Mouse (Mus musculus): ENCODE measurements around the gene Syn2. TPM values are rescaled to one million over a fixed set of nuclear protein-coding genes. Genes with fewer than 3 reads are reported as not detected.

Syn2 gene
- polyA plus RNA-seq, 1 experiment from 2014 or later = 0.13 TPM

GRCm38 (mm10) chr6:115293877-115294276 lies 159.2 kb downstream of the Syn2 start:
- 67% methylated on average over 2 of the region's 2 CpGs for WGBS (ENCODE audit: insufficient replicate concordance)
- no peak for ATAC-seq (ENCODE audit: insufficient read depth)
- Histone ChIP-seq H3K4me1 (replicated peaks) (no peaks in the 10 kb centered on the region), H3K9me3 (replicated peaks) (no peaks in the 10 kb centered on the region), H3K27ac (replicated peaks) (no peak overlapping the region), H3K4me2 (no peak overlapping the region), H3K4me3 (replicated peaks) (no peak overlapping the region), H3K9ac (no peak overlapping the region), H3K27me3 (no peaks in the 10 kb centered on the region), H3K36me3 (replicated peaks) (no peaks in the 10 kb centered on the region)

- no peak for ATAC-seq (ENCODE audit: insufficient read depth)
- Histone ChIP-seq H3K9me3 (replicated peaks) (no peaks in the 10 kb centered on the region), H3K4me1 (replicated peaks) (no peaks in the 10 kb centered on the region), H3K27me3 (no peaks in the 10 kb centered on the region), H3K27ac (replicated peaks) (no peak overlapping the region), H3K4me3 (replicated peaks) (no peak overlapping the region), H3K4me2 (no peak overlapping the region), H3K9ac (no peak overlapping the region), H3K36me3 (replicated peaks) (no peaks in the 10 kb centered on the region)
- WGBS (ENCODE audit: insufficient replicate concordance) = 60% methylated on average over 2 of the region's 2 CpGs
Measured at GRCm38 (mm10) chr6:115307134-115307533, 172.4 kb downstream of the Syn2 start.

- no peaks in the 10 kb centered on the region for H3K36me3 ChIP-seq (replicated peaks)
- H3K27me3 ChIP-seq = no peaks in the 10 kb centered on the region
- H3K9me3 ChIP-seq (replicated peaks) = no peaks in the 10 kb centered on the region
- WGBS (ENCODE audit: insufficient replicate concordance) = 73% methylated on average over 12 of the region's 12 CpGs
- no peak overlapping the region for H3K27ac ChIP-seq (replicated peaks)
- no peak overlapping the region for H3K4me2 ChIP-seq
- H3K4me1 ChIP-seq (replicated peaks) = no peaks in the 10 kb centered on the region
- no peak overlapping the region for H3K9ac ChIP-seq
- H3K4me3 ChIP-seq (replicated peaks) = no peak overlapping the region
- no peak for ATAC-seq (ENCODE audit: insufficient read depth)
Measured at GRCm38 (mm10) chr6:115312780-115313179, 178.1 kb downstream of the Syn2 start.

DNA sequence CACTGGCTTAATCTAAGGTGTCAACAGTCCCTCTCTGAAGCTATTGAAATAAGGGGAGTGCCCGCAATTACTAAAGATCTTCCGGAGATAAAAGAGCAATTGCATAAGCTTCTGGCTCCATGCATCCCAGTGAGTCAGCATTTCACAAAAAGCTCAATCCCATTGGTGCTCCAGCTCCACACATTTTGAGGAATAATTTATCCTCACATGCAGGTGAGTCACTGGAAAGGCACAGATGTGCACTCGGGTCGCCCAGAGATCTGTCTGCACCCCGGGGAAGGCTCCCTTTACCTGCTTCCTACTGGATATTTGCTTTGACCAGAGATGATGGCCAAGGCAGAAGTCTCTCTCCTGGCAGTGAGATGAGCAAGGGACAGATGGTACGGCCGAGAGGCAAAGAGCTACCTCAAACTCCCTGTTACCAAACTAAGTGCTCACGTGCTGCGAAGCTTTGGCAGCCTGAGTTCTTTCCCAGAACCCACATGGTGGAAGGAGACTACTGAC lies 178.6 kb downstream of the Syn2 start:
- no peaks in the 10 kb centered on the region for H3K36me3 ChIP-seq (replicated peaks)
- no peak overlapping the region for H3K4me3 ChIP-seq (replicated peaks)
- no peak for ATAC-seq (ENCODE audit: insufficient read depth)
- WGBS (ENCODE audit: insufficient replicate concordance) = 58% methylated on average over 9 of the region's 9 CpGs
- H3K27me3 ChIP-seq = no peaks in the 10 kb centered on the region
- H3K4me2 ChIP-seq = no peak overlapping the region
- H3K27ac ChIP-seq (replicated peaks) = no peak overlapping the region
- no peak overlapping the region for H3K9ac ChIP-seq
- H3K9me3 ChIP-seq (replicated peaks) = no peaks in the 10 kb centered on the region
- H3K4me1 ChIP-seq (replicated peaks) = no peaks in the 10 kb centered on the region

DNA sequence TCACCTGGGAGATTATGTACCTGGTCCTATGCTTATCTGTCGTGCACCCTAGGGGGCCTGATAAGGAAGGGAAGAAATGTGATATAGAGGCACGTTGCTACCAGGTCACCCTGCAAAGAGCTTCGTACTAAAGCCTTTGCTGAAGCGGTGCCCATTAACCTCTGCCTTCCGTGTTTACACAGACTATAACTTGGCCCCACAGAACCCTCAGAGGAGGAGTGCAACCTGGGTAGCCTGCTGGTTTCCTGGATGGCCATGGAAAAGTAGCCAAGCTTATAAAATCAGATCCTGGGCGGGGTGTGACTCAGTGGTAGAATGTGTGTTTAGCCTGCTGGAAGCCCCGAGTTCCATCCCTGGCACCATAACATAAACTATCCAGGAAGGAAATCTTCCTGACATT lies 179.2 kb downstream of the Syn2 start:
- ATAC-seq (ENCODE audit: insufficient read depth) = no peak
- WGBS (ENCODE audit: insufficient replicate concordance) = 49% methylated on average over 7 of the region's 7 CpGs

GRCm38 (mm10) chr6:115315770-115316169 lies 181.1 kb downstream of the Syn2 start:
- Histone ChIP-seq H3K9ac (no peak overlapping the region), H3K4me1 (replicated peaks) (no peaks in the 10 kb centered on the region), H3K36me3 (replicated peaks) (no peaks in the 10 kb centered on the region), H3K27ac (replicated peaks) (no peak overlapping the region), H3K9me3 (replicated peaks) (no peaks in the 10 kb centered on the region), H3K4me3 (replicated peaks) (no peak overlapping the region), H3K27me3 (no peaks in the 10 kb centered on the region), H3K4me2 (no peak overlapping the region)
- 59% methylated on average over 4 of the region's 4 CpGs for WGBS (ENCODE audit: insufficient replicate concordance)
- no peak for ATAC-seq (ENCODE audit: insufficient read depth)

More for the DNA sequence above, 179.2 kb downstream of the Syn2 start:
- Histone ChIP-seq H3K4me2 (no peak overlapping the region), H3K27me3 (no peaks in the 10 kb centered on the region), H3K9ac (no peak overlapping the region), H3K4me1 (replicated peaks) (no peaks in the 10 kb centered on the region), H3K4me3 (replicated peaks) (no peak overlapping the region), H3K27ac (replicated peaks) (no peak overlapping the region), H3K9me3 (replicated peaks) (no peaks in the 10 kb centered on the region), H3K36me3 (replicated peaks) (no peaks in the 10 kb centered on the region)

- Histone ChIP-seq H3K9me3 (replicated peaks) (no peaks in the 10 kb centered on the region), H3K36me3 (replicated peaks) (no peaks in the 10 kb centered on the region), H3K27ac (replicated peaks) (no peak overlapping the region), H3K4me2 (no peak overlapping the region), H3K4me3 (replicated peaks) (no peak overlapping the region), H3K27me3 (no peaks in the 10 kb centered on the region), H3K9ac (no peak overlapping the region), H3K4me1 (replicated peaks) (no peaks in the 10 kb centered on the region)
- 65% methylated on average over 11 of the region's 11 CpGs for WGBS (ENCODE audit: insufficient replicate concordance)
- ATAC-seq (ENCODE audit: insufficient read depth) = no peak
Measured at GRCm38 (mm10) chr6:115316811-115317221, 182.1 kb downstream of the Syn2 start.

GRCm38 (mm10) chr6:115318811-115319210 lies 184.1 kb downstream of the Syn2 start:
- WGBS (ENCODE audit: insufficient replicate concordance) = 62% methylated on average over 6 of the region's 6 CpGs
- no peaks in the 10 kb centered on the region for H3K9me3 ChIP-seq (replicated peaks)
- no peaks in the 10 kb centered on the region for H3K4me1 ChIP-seq (replicated peaks)
- no peak overlapping the region for H3K4me2 ChIP-seq
- H3K9ac ChIP-seq = no peak overlapping the region
- H3K36me3 ChIP-seq (replicated peaks) = no peaks in the 10 kb centered on the region
- no peak overlapping the region for H3K4me3 ChIP-seq (replicated peaks)
- H3K27ac ChIP-seq (replicated peaks) = no peak overlapping the region
- no peak for ATAC-seq (ENCODE audit: insufficient read depth)
- no peaks in the 10 kb centered on the region for H3K27me3 ChIP-seq

DNA sequence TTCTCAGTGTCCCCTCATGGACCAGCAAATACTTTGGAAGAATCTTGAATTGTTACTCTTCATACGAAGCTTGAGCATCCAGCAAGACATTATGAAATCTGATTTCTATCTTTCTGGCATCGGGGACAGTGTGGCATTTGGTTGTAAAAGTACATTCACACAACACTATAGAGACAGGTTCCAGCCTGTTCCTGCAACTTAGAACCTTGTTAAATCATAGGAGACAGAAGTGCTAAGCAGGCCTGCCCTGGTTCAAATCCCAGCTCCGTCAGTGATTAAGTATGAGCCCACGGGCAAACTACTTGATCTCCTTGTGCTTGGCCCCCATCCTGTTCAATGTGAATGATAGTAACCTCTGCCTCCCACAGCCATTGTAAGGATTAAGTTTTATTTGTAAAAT lies 185.0 kb downstream of the Syn2 start:
- Histone ChIP-seq H3K9ac (no peak overlapping the region), H3K9me3 (replicated peaks) (no peaks in the 10 kb centered on the region), H3K27ac (replicated peaks) (no peak overlapping the region), H3K4me2 (no peak overlapping the region), H3K36me3 (replicated peaks) (no peaks in the 10 kb centered on the region), H3K27me3 (no peaks in the 10 kb centered on the region), H3K4me3 (replicated peaks) (no peak overlapping the region), H3K4me1 (replicated peaks) (no peaks in the 10 kb centered on the region)
- WGBS (ENCODE audit: insufficient replicate concordance) = 61% methylated on average over 4 of the region's 4 CpGs
- no peak for ATAC-seq (ENCODE audit: insufficient read depth)

GRCm38 (mm10) chr6:115320927-115321714 lies 186.4 kb downstream of the Syn2 start:
- no peaks in the 10 kb centered on the region for H3K4me1 ChIP-seq (replicated peaks)
- 41% methylated on average over 8 of the region's 8 CpGs for WGBS (ENCODE audit: insufficient replicate concordance)
- ATAC-seq (ENCODE audit: insufficient read depth) = no peak
- H3K27ac ChIP-seq (replicated peaks) = no peak overlapping the region
- H3K36me3 ChIP-seq (replicated peaks) = no peaks in the 10 kb centered on the region
- no peak overlapping the region for H3K9ac ChIP-seq
- H3K4me3 ChIP-seq (replicated peaks) = no peak overlapping the region
- no peaks in the 10 kb centered on the region for H3K9me3 ChIP-seq (replicated peaks)
- H3K27me3 ChIP-seq = no peaks in the 10 kb centered on the region
- no peak overlapping the region for H3K4me2 ChIP-seq

- no peak overlapping the region for H3K4me2 ChIP-seq
- H3K4me1 ChIP-seq (replicated peaks) = no peaks in the 10 kb centered on the region
- no peaks in the 10 kb centered on the region for H3K9me3 ChIP-seq (replicated peaks)
- no peak overlapping the region for H3K4me3 ChIP-seq (replicated peaks)
- no peak for ATAC-seq (ENCODE audit: insufficient read depth)
- no peak overlapping the region for H3K9ac ChIP-seq
- no peaks in the 10 kb centered on the region for H3K27me3 ChIP-seq
- H3K36me3 ChIP-seq (replicated peaks) = no peaks in the 10 kb centered on the region
- no peak overlapping the region for H3K27ac ChIP-seq (replicated peaks)
- 55% methylated on average over 6 of the region's 6 CpGs for WGBS (ENCODE audit: insufficient replicate concordance)
Measured at GRCm38 (mm10) chr6:115321883-115322351, 187.2 kb downstream of the Syn2 start.

DNA sequence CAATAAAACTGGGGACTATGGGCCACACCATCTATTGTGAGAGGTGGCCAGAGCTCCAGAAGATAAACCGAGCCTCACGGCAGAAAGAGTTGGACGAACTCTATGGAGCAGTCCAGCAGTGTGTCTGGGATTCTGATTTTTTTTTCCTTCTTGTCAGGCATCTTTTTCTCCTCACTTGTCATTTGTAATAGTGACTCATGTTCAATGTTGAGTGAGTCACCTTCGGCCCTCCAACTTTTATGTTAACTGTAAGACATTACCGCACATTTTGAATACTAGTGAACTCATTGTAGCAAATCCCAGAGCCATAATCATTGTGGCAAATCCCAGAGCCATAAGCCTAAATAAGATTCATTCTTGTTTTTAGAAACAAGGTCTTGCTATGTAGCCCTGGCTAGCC lies 188.3 kb downstream of the Syn2 start:
- ATAC-seq (ENCODE audit: insufficient read depth) = no peak
- Histone ChIP-seq H3K4me1 (replicated peaks) (no peaks in the 10 kb centered on the region), H3K4me3 (replicated peaks) (no peak overlapping the region), H3K9ac (no peak overlapping the region), H3K4me2 (no peak overlapping the region), H3K36me3 (replicated peaks) (no peaks in the 10 kb centered on the region), H3K27me3 (no peaks in the 10 kb centered on the region), H3K9me3 (replicated peaks) (no peaks in the 10 kb centered on the region), H3K27ac (replicated peaks) (no peak overlapping the region)
- 77% methylated on average over 5 of the region's 5 CpGs for WGBS (ENCODE audit: insufficient replicate concordance)

All from liver, embryonic 15.5 days (tissue).